8 mouse cellular contexts compared by ENCODE assay signal in the genomic region with DNA sequence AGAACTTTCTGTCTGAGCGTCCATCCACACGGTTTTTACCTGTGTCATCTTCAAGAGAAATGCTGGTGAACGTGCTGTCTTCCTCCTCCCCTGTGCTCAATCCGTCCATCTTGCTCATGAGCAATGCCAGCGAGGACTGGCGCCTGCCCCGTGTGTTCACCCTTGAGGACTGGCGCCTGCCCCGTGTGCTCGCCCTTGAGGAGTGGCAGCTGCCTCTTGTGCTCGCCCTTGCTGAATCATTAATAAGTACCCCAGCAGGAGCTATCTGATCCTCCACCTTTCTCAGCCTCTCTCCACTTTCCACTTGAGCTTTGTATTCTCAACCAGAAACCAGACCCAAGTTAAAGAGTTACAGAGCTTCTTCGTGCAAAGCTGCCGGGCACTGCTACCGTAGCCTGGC. TPM values are rescaled to one million over a fixed set of nuclear protein-coding genes. Genes with fewer than 3 reads are reported as not detected.
DNase-seq lines count a peak whose midpoint lies in the region; ATAC-seq and TF ChIP-seq lines count a peak whose summit lies in the region.

A gene (minus strand): TSS at position 170 of the 400 bp plus-strand sequence.

- 80% methylated on average over 14 of the region's 14 CpGs for WGBS in heart, embryonic 10.5 days
- WGBS in liver, embryonic 15.5 days (ENCODE audit: insufficient replicate concordance) = 72% methylated on average over 14 of the region's 14 CpGs
- WGBS in stomach, embryonic 14.5 days = 67% methylated on average over 14 of the region's 14 CpGs

- H3K79me2 ChIP-seq in MEL (ENCODE audit: control insufficient read depth, insufficient read depth, low read length, poor library complexity) = no peaks in the 10 kb centered on the region

- no peak for TF ChIP-seq EP300 in MEL (IDR thresholded peaks at IDR 0.05; ENCODE audit: low read depth in 1 of 2, low read length in 2 of 2)

- ATAC-seq in common myeloid progenitor, adult 5-6 weeks (replicated peaks; ENCODE audit: low read depth, poor library complexity, severe bottlenecking) = no peak
- ATAC-seq in liver, embryonic 15.5 days (ENCODE audit: insufficient read depth) = no peak
- ATAC-seq in stomach, embryonic 14.5 days (ENCODE audit: insufficient number of reproducible peaks, insufficient read depth, low FRiP score, low read depth) = no peak

- TF ChIP-seq CTCF in MEL (IDR thresholded peaks at IDR 0.05 in 2 of 3, conservative IDR thresholded peaks at IDR 0.05 in 1 of 3; ENCODE audit: control insufficient read depth in 1 of 3, insufficient read depth in 1 of 3, low read depth in 2 of 3, low read length in 3 of 3, poor library complexity in 1 of 3, severe bottlenecking in 1 of 3) = no peak

- TF ChIP-seq RAD21 in MEL (IDR thresholded peaks at IDR 0.05; ENCODE audit: low read depth, low read length) = no peak

- H3K36me3 ChIP-seq in MEL (ENCODE audit: control insufficient read depth in 1 of 2, insufficient read depth in 2 of 2, low read length in 2 of 2) = no peaks in the 10 kb centered on the region
- H3K36me3 ChIP-seq in heart, embryonic 10.5 days = no peaks in the 10 kb centered on the region
- no peaks in the 10 kb centered on the region for H3K36me3 ChIP-seq in liver, embryonic 15.5 days (replicated peaks)
- no peaks in the 10 kb centered on the region for H3K36me3 ChIP-seq in stomach, embryonic 14.5 days (ENCODE audit: control insufficient read depth, insufficient read depth, low read length)

- H3K4me1 ChIP-seq in MEL (ENCODE audit: control insufficient read depth in 1 of 2, insufficient read depth in 2 of 2, low read length in 2 of 2) = no peaks in the 10 kb centered on the region
- no peaks in the 10 kb centered on the region for H3K4me1 ChIP-seq in heart, embryonic 10.5 days
- no peaks in the 10 kb centered on the region for H3K4me1 ChIP-seq in liver, embryonic 15.5 days (replicated peaks)
- no peaks in the 10 kb centered on the region for H3K4me1 ChIP-seq in stomach, embryonic 14.5 days (ENCODE audit: control insufficient read depth, insufficient read depth, low read length)

- no peak within 1 kb of the TSS for H3K4me2 ChIP-seq in liver, embryonic 15.5 days
- H3K4me2 ChIP-seq in stomach, embryonic 14.5 days (replicated peaks; ENCODE audit: low read depth, low read length) = no peak within 1 kb of the TSS

- H3K9me3 ChIP-seq in MEL (replicated peaks; ENCODE audit: insufficient read depth, low read length) = no peaks in the 10 kb centered on the region
- no peaks in the 10 kb centered on the region for H3K9me3 ChIP-seq in heart, embryonic 10.5 days
- H3K9me3 ChIP-seq in liver, embryonic 15.5 days (replicated peaks) = no peaks in the 10 kb centered on the region
- no peaks in the 10 kb centered on the region for H3K9me3 ChIP-seq in stomach, embryonic 14.5 days (ENCODE audit: control insufficient read depth, low read depth, low read length)

- no peaks in the 10 kb centered on the region; a peak in 1 of 4 replicates for H3K27me3 ChIP-seq in MEL (ENCODE audit: control insufficient read depth in 1 of 2, insufficient read depth in 2 of 2, low read length in 2 of 2)
- no peaks in the 10 kb centered on the region for H3K27me3 ChIP-seq in heart, embryonic 10.5 days (ENCODE audit: insufficient read depth, poor library complexity, severe bottlenecking)
- no peaks in the 10 kb centered on the region for H3K27me3 ChIP-seq in liver, embryonic 15.5 days
- no peaks in the 10 kb centered on the region for H3K27me3 ChIP-seq in stomach, embryonic 14.5 days (ENCODE audit: control insufficient read depth, insufficient read depth, low read length)

- H3K27ac ChIP-seq in MEL (ENCODE audit: control insufficient read depth, low read depth, low read length) = no peak within 1 kb of the TSS
- H3K27ac ChIP-seq in heart, embryonic 10.5 days = no peak within 1 kb of the TSS
- H3K27ac ChIP-seq in liver, embryonic 15.5 days (replicated peaks) = no peak within 1 kb of the TSS
- H3K27ac ChIP-seq in stomach, embryonic 14.5 days (ENCODE audit: low read length) = no peak within 1 kb of the TSS

- H3K4me3 ChIP-seq in MEL (ENCODE audit: control insufficient read depth in 1 of 2, insufficient read depth in 1 of 2, low read depth in 2 of 2, low read length in 2 of 2) = no peak within 1 kb of the TSS
- H3K4me3 ChIP-seq in heart, embryonic 10.5 days = no peak within 1 kb of the TSS
- H3K4me3 ChIP-seq in liver, embryonic 15.5 days (replicated peaks) = no peak within 1 kb of the TSS
- no peak within 1 kb of the TSS for H3K4me3 ChIP-seq in stomach, embryonic 14.5 days (ENCODE audit: low read depth, low read length)

- no peak for DNase-seq in MEL (ENCODE audit: low read depth, low spot score)
- DNase-seq in heart, embryonic 10.5 days (ENCODE audit: low spot score) = no peak
- DNase-seq in kidney, adult 8-10 months = peak; percentile 82 to 90
- no peak for DNase-seq in thymus, postnatal 36 days
- no peak for DNase-seq in thymus, postnatal 14 days

- TF ChIP-seq POLR2A in MEL (IDR thresholded peaks at IDR 0.05; ENCODE audit: control insufficient read depth in 1 of 2, insufficient read depth in 1 of 2, low read depth in 1 of 2, low read length in 2 of 2, poor library complexity in 1 of 2) = no peak

- H3K9ac ChIP-seq in MEL (ENCODE audit: control insufficient read depth, low read depth, low read length, poor library complexity, severe bottlenecking) = no peak within 1 kb of the TSS
- H3K9ac ChIP-seq in liver, embryonic 15.5 days = no peak within 1 kb of the TSS
- no peak within 1 kb of the TSS for H3K9ac ChIP-seq in stomach, embryonic 14.5 days (replicated peaks; ENCODE audit: low read depth, low read length)

TF ChIP-seq in MEL, 35 proteins besides CTCF, POLR2A, EP300 and RAD21:
- TF ChIP-seq MXI1 (IDR thresholded peaks at IDR 0.05; ENCODE audit: low read depth, low read length) = no peak
- no peak for TF ChIP-seq E2F4 (IDR thresholded peaks at IDR 0.05; ENCODE audit: borderline replicate concordance, low read depth, low read length)
- no peak for TF ChIP-seq MAFK (IDR thresholded peaks at IDR 0.05; ENCODE audit: borderline replicate concordance, low read depth, low read length)
- TF ChIP-seq BHLHE40 (IDR thresholded peaks at IDR 0.05; ENCODE audit: borderline replicate concordance, low read depth, low read length) = no peak
- TF ChIP-seq KAT2A (conservative IDR thresholded peaks at IDR 0.05; ENCODE audit: low read depth, low read length) = no peak
- no peak for TF ChIP-seq CHD2 (IDR thresholded peaks at IDR 0.05; ENCODE audit: low read length)
- no peak for TF ChIP-seq ZC3H11A (IDR thresholded peaks at IDR 0.05; ENCODE audit: low read depth, low read length)
- no peak for TF ChIP-seq MAX (IDR thresholded peaks at IDR 0.05; ENCODE audit: low read length)
- no peak for TF ChIP-seq NRF1 (IDR thresholded peaks at IDR 0.05; ENCODE audit: insufficient read depth, low read depth, low read length, poor library complexity, severe bottlenecking)

RNA-seq across cellular contexts. Expression of the gene that starts here (rescaled TPM):
- 24.4 and 29.5 TPM in 2 replicates for total RNA-seq in MEL (2012; rRNA removed)
- polyA plus RNA-seq in MEL (2012; ENCODE audit: insufficient read depth in 1 of 2, insufficient read length in 2 of 2, low read depth in 1 of 2, low replicate concordance in 2 of 2, missing spikeins in 1 of 2) = 10 to 100 TPM in 1 of 2 experiments, not detected in 1; 14.7 TPM
- 52.8 and 70.0 TPM in 2 replicates for total RNA-seq in common myeloid progenitor, adult 5-6 weeks (2017)
- 74.7 and 83.7 TPM in 2 replicates for polyA plus RNA-seq in heart, embryonic 10.5 days (2016; fragmentation: Nextera tagmentation; extraction: Ambion mirVana)
- 45.8 and 53.8 TPM in 2 replicates for polyA plus RNA-seq in liver, embryonic 15.5 days (2015; fragmentation: Nextera tagmentation; extraction: Ambion mirVana)
- polyA plus RNA-seq in stomach, embryonic 14.5 days (2014; fragmentation: Nextera tagmentation; extraction: Ambion mirVana) = 123 and 132 TPM in 2 replicates

Comparison
In these comparisons a context has a peak if more than half of its experiments do, and no peak if none do; other contexts are left out.
1. DNase-seq: peak in kidney, adult 8-10 months (2 of 2); none in MEL (single experiment), heart, embryonic 10.5 days (single experiment), thymus, postnatal 36 days (0 of 2) and thymus, postnatal 14 days (single experiment).